In genomic region chr5:28324457-28324856, GRCm38 (mm10) we compare ENCODE assay signal across 19 mouse cellular contexts.
"Had no signal": no experiment of that assay in that cellular context is flagged by ENCODE, and none has a peak within 500 bp of the region (broad histone marks: within the 10 kb centered on the region; RNA-seq: fewer than 3 reads in every experiment).

No protein-coding gene starts in this region.

- H3K9me3 ChIP-seq: kidney, embryonic 15.5 days; limb, embryonic 10.5 days; limb, embryonic 13.5 days; midbrain, embryonic 10.5 days; midbrain, embryonic 13.5 days; neural tube, embryonic 13.5 days had no signal

- H3K27me3 ChIP-seq: kidney, embryonic 15.5 days; limb, embryonic 13.5 days; midbrain, embryonic 13.5 days; neural tube, embryonic 13.5 days had no signal

- H3K4me3 ChIP-seq: kidney, embryonic 15.5 days; limb, embryonic 10.5 days; limb, embryonic 13.5 days; midbrain, embryonic 10.5 days; midbrain, embryonic 13.5 days; myocyte; neural tube, embryonic 13.5 days had no signal

- H3K27ac ChIP-seq: kidney, embryonic 15.5 days; limb, embryonic 10.5 days; limb, embryonic 13.5 days; liver, embryonic 14.5 days; macrophage; midbrain, embryonic 10.5 days; midbrain, embryonic 13.5 days; neural tube, embryonic 13.5 days; stomach, postnatal 0 days had no signal

- DNase-seq: liver; liver, postnatal 0 days; lung, embryonic 14.5 days; thymus, adult 2 months; thymus, postnatal 14 days; thymus, postnatal 4 days had no signal

- H3K36me3 ChIP-seq: kidney, embryonic 15.5 days; limb, embryonic 13.5 days; midbrain, embryonic 13.5 days; neural tube, embryonic 13.5 days had no signal

- H3K4me2 ChIP-seq: kidney, embryonic 15.5 days; limb, embryonic 13.5 days; lung, embryonic 14.5 days; midbrain, embryonic 13.5 days; neural tube, embryonic 13.5 days had no signal

- H3K9ac ChIP-seq: kidney, embryonic 15.5 days; limb, embryonic 13.5 days; liver, embryonic 14.5 days; liver, postnatal 0 days; lung, embryonic 14.5 days; midbrain, embryonic 13.5 days; neural tube, embryonic 13.5 days had no signal

- ATAC-seq: intestine, postnatal 0 days; liver, postnatal 0 days; lung, postnatal 0 days; midbrain, embryonic 13.5 days; midbrain, embryonic 16.5 days had no signal
